Mouse (Mus musculus) urinary bladder, postnatal 10 days (tissue): ENCODE measurements around the gene Pdss2.
"Not testable (repeated sequence)": the region's sequence is repeated elsewhere in the genome, so short reads cannot be mapped to it uniquely, and the experiment has no call there.

ENCODE experiments used
- DNase-seq: peaks from one replicate; pipeline ENCODE4 v3.0.0; 2022; ENCODE audit warnings: low spot score

Pdss2 gene

DNA sequence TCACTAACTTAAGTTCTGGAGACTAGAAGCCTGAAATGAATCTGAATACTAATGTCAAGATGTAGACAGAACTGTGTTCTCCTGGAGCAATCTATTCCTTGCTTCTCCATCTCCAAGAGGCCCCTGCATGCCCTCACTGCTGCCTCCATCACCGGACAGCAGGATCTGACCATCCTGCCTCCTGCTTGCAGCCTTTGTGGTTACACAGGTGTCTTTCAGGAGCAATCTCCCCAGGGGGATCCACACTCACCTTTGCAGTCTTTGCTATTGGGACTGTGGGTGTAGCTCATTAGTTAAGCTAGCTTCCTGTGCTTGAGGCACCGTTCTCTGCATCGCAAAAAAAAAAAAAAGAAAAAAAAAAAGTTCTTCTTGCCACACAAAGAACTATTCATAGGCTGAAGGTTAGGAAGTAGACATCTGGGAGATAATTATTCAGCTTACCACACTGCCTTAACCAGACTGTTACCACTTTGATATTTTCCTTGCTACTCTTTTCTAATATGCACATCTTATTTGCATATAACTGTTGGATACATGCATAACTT lies 23.0 kb downstream of the Pdss2 start:
- DNase-seq, result no peak

DNA sequence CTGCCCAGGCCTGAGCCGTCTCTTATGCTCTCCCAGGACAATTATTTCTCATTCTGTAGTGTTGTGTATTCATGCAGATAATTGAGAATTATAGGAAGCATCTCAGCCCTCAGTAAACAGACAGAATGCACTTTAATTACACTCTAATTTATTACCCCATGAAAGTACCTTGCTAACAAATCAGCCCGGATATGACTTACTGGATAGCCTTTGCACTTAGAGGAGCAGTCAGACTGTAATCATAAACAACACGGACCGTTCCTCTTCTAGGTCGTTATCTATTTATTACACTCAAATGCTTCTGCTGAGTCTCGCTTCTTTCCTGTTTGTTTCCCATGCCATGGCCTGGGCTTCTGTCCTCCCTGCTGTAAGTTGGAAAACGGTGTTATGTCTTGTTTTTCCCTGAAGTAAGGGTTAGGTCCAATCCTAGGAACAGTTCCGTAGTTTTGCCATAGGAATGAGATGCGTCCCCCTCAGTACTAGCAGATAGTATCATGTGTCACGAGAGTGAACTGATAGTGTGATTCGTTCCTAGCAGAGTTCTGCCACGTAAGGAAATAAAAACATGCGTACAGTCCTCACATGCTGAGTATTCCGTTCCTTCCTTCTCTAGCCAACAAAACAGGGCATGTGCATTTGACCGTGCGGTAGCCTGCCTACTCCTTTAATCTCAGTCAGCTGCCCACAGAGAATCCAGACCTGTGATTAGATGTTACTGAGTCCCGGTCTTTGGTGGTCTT lies 24.3 kb downstream of the Pdss2 start:
- no peak for DNase-seq

DNA sequence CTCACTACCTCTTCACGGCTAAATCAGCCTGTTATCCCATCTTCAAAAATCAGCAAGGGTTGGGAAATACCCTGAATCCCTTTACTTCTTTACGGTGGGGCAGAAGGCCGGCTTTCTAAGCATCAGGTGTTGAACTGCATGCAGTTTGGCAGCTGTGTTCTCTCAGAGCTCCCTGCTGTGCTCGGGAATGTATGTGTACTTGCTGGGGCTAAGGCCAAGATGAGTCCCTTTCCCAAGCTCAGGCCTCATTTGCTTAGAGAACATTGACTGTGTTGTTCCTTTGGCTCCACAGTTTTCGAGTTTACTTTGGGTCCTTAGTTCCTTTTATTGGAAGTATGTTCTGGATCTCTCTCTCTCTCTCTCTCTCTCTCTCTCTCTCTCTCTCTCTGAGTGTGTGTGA lies 26.7 kb downstream of the Pdss2 start:
- no peak for DNase-seq

DNA sequence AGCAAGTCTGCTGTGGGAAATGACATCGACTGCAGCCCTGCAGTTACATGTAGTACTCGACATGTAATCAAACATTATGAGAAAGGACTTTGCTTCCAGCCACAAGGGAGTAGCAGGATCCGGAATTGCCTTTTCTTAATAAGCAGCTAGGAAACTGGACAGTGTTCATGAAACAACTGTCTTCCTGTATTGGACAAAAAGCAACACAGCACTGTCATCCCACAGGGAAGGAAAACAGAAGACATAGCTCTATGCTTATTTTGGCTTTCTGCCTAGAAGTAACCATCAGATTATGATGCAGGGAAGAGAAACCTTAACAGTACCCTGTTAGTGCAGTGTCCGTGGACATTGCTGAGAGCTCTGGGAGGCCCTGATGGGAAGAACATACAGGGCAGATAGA lies 31.0 kb downstream of the Pdss2 start:
- DNase-seq, result no peak

DNA sequence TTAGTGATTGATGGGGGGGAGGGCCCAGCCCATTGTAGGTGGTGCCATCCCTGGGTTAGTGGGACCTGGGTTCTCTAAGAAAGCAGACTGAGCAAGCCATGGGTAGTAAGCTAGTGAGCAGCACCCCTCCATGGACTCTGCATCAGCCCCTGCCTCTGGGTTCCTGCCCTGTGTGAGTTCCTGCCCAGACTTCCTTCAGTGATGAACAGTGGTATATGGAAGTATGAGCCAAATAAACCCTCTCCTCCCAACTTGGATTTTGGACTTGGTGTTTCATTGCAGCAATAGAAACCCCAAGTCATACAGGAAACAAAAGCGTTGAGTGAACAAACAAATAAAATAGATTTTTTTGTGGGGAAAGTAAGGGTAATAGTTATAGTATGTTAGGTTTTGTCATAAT lies 35.7 kb downstream of the Pdss2 start:
- not testable (repeated sequence) for DNase-seq

DNA sequence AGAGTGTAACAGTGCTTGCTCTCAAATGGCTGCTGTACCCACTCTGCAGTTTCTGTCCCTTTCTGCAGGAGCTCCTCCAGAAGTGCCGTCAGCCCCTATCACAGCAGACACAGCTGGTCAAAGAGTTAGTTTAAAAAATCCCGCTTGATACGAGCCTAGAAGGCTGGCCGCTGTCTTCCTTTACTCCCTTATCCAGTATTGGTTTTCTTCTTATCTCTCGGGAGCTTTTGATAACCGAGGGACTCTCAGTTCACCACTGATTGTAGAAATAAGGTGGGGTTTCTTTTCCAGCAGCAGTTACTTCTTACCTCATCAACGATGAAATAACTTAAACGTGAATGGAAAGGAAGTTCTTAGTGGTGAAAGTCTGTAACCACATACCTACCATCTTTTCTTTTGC lies 36.2 kb downstream of the Pdss2 start:
- not testable (repeated sequence) for DNase-seq

DNA sequence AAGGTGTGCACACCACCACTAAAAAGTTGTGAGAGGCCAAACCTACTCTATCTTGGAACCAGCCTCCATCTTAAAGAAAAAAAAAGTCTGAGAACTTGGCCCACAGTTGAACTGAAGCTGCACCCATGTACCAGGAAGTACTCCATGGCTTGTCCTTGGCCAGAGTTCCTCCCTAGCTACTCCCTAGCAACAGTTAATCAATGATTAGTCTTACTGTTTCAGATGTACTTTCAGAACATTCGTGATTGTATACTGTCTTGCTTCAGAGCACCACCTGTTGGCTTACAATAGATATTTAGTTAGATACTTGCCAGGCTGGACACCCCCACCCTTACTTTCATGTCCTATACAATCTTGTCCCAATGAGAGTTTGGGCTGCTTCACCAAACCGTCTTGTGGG lies 50.0 kb downstream of the Pdss2 start:
- DNase-seq, result no peak

DNA sequence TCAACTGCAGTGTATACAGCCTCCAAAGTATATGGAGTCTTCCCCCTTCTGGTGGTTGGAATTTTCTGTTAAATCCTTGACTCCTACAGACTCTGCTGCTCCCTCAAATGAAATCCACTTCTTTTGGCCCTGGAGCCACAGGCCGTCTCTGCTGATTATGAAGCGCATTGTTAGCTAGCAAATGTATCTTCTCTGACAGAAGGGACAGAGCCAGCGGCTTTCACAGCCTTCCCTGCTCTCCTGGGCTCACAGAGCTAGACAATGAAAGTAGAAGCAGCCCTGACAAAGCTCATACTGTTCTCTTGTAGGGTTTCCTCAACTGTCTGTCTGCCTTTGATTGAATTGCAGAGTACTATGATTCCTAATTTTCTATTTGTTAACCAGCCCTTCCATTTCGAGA lies 51.1 kb downstream of the Pdss2 start:
- no peak for DNase-seq

DNA sequence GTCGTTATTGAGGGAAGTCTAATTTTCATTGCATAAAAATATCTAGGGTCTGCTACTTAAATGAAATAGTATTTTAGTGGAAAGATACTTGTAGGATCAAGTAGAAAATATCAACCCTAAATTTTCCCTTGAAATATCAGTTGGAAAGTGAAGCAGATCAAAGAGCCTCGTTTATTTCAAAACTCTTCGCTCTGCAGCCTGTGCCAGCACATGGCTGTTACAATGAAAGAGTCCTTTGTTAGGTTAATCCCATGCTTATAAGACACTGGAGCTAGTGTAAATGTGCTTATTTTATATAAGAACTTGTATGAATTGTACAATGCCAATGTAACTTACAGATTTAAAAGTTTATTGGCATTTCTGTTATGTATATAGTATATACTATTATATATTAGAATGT lies 51.8 kb downstream of the Pdss2 start:
- DNase-seq, result no peak

DNA sequence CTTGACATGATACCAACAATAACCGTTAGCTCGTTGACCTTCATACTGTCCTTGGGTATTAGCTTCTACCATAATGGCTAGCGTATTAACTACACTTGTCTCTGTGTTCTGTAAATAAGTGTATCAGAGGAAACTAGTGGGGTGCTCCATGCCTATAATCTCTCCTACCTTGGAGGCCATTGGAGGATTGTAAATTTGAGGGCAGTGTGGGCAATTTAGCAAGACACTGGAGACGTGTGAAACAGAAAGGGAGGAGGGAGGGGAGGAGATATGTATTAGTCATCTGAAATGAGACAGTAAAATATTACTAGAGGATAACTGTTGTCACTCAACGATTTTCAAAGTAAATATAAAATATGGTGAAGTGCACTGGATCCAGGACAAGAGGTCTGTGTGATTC lies 54.2 kb downstream of the Pdss2 start:
- DNase-seq, result no peak

DNA sequence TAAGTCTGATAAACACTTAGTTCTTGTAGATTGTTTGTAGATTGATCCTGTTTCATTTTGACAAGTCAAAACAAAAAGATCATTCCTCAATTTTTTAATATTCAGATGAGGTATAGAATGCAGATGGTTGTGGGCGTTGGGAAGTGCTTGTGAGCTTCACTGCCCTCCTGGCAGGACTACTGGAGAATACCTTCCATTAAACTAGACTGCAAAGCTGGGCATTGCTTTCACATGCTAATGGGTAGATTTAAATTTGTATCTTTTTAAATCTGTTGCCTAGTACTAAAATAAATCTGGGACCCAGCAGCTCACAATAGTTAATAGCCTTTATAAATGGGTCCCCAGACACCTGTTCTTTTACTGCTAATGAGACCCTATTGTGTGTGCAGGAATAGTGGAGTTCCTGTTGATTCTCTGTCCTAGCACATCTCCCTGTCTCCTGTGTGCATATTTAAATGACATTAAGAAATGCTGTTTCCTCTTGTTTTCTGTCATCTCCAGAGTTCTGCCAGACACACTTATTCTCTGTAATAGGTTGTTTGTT lies 54.9 kb downstream of the Pdss2 start:
- no peak for DNase-seq

DNA sequence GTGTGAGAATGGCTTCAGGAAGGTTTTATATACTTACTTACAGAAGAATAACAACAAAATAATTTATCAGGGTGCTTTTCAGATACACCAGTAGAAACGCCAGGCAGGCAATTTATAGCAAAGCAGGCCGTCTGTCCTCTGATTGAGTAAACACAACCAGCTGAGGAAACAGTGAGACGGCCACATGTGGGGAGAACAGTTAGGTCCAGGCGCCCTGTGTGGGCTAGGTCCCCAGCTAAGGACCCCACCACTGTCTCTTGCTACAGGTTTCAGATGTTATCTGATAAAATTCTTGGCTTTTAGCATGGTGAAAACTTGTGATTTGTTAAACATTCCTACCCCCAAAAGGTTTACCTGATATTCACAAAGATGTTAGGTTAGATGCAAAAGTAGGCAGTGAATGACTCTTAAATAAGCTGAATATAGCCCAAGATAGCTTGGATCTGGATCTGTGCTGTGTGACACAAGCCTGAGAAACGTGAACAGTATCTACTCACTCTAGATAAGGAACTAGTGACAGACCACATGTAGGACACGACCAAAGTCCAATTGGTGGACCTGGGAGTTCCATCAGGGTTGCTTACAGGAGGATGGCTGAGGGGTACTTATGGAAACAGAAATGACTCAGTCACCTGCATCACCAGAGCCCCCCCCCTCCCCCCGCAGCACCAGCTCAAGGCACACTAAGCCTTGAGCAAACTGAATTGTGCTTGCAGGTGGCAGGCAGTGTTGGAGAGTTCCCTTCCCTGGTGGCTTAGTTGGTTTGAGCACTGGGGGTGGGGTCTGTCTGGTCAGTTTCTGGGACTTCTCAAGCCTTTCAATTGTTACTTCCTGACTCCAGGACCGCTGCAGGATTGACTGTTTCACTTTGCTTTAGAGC lies 56.2 kb downstream of the Pdss2 start:
- no peak for DNase-seq

DNA sequence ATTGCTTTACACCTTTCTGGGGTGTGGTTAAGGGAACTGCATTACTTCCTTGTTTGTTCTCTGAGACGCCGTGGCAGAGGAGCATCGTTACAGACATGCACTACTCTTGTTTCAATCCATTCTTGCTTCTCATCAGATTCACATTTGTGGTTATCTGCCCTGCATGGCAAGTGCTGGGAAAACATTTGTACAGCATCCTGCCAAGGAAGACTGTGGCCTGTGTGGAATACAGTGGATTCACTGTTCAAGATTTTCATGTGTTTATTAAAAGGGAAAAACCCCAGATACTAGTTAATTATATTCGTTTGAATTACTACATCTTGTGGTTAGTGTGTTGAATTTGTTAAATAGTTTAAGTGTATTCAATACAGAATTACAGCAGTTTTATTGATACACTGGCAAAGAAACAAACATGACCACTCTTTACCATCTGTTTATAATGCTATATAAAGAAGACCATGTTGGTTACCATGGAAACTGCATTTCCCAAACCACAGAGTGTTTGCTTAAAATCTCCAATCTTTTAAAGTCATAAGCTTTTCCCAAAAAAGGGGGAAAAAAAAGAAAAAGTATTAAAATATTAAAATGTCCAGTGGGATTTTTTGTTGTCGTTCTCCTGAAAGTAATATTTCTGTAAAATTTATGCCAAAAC lies 58.5 kb downstream of the Pdss2 start:
- DNase-seq, result no peak

DNA sequence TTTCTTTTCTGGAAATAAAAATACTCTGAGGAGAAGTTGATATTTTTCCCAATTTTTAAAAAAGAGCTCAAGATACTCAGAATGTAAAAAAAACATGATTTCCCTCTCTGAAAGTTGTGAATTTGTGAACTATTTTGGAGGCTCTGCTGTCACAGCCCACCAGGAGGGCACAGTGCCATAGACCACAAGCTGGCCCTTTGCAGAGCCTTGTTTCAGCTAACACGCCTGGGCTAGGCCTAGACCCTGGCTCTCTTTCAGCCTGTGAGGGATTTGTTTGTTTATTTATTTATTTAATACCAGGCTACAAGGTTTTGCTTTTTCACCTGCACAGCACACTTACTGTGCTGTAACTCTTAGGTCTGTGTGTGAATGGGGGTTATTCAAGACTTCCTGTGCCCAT lies 64.3 kb downstream of the Pdss2 start:
- DNase-seq, result no peak

DNA sequence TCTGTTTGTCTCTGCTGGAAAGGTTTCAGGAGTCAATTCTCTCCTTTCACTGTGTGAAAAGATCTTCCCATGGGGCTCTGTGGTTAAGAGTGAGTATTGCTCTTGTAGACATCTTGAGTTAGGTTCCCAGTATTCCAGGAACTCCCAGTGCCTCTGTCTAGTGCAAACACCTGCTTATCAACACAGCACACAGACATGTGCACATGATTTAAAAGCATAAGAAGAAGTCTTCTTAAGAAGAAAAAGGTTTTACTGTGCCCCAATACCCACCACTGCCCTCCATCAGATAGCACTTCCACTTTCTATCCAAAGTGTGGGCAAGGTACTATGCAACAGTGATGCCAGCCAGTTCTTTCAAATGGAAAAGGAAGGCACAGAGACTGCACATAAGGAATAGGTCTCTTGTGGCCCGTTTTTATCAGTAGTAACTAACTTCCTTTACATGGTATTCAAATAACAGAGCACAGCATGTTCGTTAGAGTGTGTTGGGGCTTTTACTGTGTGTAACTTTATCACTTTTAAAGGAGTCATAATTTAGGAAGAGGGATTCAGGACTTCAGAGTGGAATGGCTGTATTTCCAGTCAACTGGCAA lies 69.4 kb downstream of the Pdss2 start:
- no peak for DNase-seq

DNA sequence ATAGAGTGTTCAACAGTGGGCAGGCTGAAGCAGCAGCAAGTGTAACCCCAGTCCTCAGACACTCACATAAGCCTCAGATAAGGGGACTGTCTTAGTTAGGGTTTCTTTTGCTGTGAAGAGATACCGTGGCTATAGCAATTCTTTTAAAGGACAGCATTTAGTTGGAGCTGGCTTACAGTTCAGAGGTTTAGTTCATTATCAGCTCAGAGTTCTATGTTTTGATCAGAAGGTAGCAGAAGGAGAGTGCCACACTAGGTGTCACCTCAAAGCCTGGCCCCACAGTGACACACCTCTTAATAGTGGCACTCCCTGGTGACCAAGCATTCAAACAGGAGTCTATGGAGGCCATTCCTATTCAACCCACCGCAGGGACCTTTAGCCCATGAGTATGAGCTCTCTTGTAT lies 70.0 kb downstream of the Pdss2 start:
- no peak for DNase-seq

DNA sequence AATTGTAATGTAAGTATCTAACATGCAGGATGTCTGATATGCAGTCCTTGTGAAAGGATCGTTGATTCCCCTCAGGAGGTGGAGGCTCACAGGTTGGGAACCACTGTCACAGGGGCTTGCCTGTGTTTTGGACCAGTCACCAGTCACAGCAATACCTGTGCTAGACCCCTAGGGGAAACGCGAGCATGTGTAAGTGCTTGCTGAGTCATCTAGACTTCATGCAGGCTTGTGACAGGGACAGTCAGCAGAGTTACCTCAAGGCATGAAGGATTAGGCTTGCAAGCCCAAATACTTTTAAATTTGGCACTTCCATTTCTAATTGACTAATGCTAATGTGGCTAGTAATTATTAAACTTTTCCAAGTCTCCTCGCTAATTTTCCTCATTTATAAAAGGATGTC lies 71.2 kb downstream of the Pdss2 start:
- no peak for DNase-seq

DNA sequence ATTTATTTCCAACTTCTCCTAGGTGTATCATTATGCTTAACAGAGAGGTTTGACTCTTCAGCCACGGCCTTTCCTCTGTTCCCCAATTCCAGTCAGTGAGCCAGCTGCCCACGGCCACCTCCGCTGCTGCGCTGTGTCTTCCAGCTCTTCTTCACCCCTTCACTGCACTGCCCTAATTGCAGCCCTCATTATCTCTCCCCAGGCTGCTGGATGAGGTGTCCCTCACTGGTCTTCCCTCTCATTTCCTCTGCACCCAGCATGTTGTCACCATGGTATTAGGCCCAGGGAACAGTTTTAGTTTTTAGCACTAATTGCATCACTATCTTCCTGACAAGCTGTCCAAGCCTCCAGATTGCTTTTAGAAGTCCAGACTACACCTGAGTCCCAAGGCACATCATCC lies 73.0 kb downstream of the Pdss2 start:
- DNase-seq, result no peak

DNA sequence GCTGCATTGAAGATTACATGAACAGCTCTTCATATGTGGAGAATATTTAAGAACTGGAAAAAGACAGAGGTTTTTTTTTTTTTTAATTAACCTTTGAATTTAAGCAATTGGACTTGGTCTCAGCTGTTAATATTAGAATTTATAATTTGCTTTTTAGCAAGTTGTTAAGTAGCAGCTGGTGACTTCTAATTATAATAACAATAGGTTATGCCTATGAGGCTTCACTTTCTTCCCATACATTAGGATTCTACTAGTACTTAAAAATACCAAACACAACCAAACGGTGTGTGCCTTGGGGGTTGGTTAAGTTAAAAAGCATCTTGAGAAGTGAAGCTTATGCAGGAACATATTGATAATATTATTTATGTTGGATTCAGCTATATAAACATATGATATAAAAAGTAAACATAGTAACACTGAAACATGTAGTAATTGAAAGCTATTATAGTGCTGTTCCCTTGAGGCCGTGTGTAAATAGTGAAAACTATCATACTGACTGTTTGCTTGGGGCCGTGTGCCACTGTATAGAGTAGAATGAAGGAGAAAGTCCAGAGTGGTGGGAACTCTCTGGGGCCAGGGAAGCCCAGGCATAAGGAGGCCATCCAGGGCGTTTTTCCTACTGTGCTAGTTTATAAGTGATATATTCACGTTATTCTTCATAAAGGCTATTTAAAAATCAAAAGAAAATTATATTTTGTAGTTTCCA lies 87.0 kb downstream of the Pdss2 start:
- no peak for DNase-seq

DNA sequence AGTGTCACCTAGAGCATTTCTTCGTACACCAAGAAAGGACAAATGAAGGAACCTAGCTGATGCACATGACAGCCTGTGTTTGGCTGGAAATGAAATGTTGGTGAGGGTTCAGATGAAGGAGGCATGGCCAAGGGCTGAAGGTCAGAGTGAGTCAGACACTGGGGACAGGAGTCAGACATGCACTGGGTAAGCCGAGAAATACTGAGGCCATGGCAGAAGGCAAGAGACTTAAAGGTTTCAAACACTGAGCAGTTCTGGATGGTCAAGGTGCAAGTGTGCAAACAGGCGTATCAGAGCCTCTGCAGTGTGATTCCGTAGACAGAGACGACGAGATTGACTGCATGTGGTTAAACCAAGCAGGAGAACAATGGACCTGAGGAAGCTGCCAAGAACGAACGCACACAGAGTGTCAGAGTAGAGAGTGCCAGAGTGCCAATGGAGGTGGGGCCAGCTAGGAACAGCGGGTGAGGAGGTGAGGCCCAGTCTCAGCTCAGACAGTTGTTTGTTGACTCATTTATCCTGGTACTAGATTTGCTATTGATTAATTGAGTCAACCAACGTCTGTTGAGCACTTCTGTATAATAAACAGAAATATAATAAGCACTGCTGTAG lies 89.6 kb downstream of the Pdss2 start:
- DNase-seq, result no peak

DNA sequence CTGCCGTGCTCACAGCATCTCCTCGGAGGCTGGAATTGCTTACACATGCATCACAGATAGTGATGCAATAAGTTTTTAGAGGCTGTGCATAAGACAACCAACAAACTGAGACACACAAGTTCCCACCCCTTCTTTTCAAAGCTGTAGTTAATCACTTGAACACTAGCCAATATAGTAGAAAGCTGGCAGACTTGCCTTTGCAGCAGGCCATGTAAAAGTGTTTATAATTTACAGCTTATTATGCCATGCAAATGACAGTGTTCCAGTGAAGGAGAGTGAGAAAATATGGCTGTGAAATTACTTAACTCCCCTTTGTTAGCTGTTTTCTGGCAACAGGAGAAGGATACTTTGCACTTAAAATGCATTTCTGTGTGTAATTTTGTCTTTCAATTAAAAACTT lies 90.9 kb downstream of the Pdss2 start:
- no peak for DNase-seq
